Mouse (Mus musculus) B cell, adult 62 days (primary cell): ENCODE results near the gene Flii. TPM values are rescaled to one million over a fixed set of nuclear protein-coding genes. Genes with fewer than 3 reads are reported as not detected.

Source experiments
- total RNA-seq: library from RNA; stranded (reverse); gene quantifications from 4 replicates; pipeline ENCODE4 v1.2.4, GENCODE M21; 2023

The Flii gene
- total RNA-seq: 187 to 204 TPM (median 195 TPM) in 4 replicates

GRCm38 (mm10) chr11:60726601-60727391, at the start of gene Flii:
TSS of gene Flii (minus strand) at chr11:60727263.

GRCm38 (mm10) chr11:60728260-60728761, 1.2 kb upstream of the Flii start, which contains the start of gene Mief2:
TSS of gene Mief2 (plus strand) at chr11:60728398.

GRCm38 (mm10) chr11:60699524-60700075, 27.5 kb downstream of the Flii start, which contains the start of gene Llgl1:
TSS of gene Llgl1 (plus strand) at chr11:60699723.

Other genes with a start within 250 kb of the Flii start
- 69.4 to 75.1 TPM (median 71.0 TPM) in 4 replicates for gene Alkbh5, start 190.9 kb downstream of the Flii start, total RNA-seq
- 28.0 to 36.0 TPM (median 31.4 TPM) in 4 replicates for gene Llgl1, start 27.5 kb downstream of the Flii start, total RNA-seq
- 7.8 to 12.8 TPM (median 10.3 TPM) in 4 replicates for gene Mief2, start 1.1 kb upstream of the Flii start, total RNA-seq
- 22.6 to 26.0 TPM (median 23.2 TPM) in 4 replicates for gene Top3a, start 50.1 kb upstream of the Flii start, total RNA-seq
- 105 to 113 TPM (median 109 TPM) in 4 replicates for gene Smcr8, start 50.3 kb upstream of the Flii start, total RNA-seq
- 10.0 to 11.7 TPM (median 11.0 TPM) in 4 replicates for gene Shmt1, start 84.5 kb upstream of the Flii start, total RNA-seq
- 13.1 to 15.5 TPM (median 14.5 TPM) in 4 replicates for gene Dhrs7b, start 103.4 kb upstream of the Flii start, total RNA-seq
- gene Tmem11, start 152.0 kb upstream of the Flii start, total RNA-seq: 20.5 to 21.4 TPM (median 20.7 TPM) in 4 replicates
- gene Natd1, start 187.5 kb upstream of the Flii start, total RNA-seq: 31.1 to 35.2 TPM (median 33.0 TPM) in 4 replicates
- gene Map2k3, start 204.8 kb upstream of the Flii start, total RNA-seq: 29.6 to 35.3 TPM (median 31.0 TPM) in 4 replicates